Mouse (Mus musculus) spleen, adult 2 months (tissue): ENCODE measurements around the gene Clca3a1.
"Not testable (repeated sequence)": the region's sequence is repeated elsewhere in the genome, so short reads cannot be mapped to it uniquely, and the experiment has no call there.

Experiments
- CTCF ChIP-seq: fragments of 200-500 bp; IDR thresholded peaks from 2 replicates; pipeline ENCODE4 v1.5.1; 2011; ENCODE audit warnings: mild to moderate bottlenecking, inconsistent platforms; ENCODE audit not compliant: insufficient read depth, insufficient read length, insufficient replicate concordance; ENCODE audit errors: extremely low read depth
- POLR2A ChIP-seq: fragments of 200-500 bp; IDR thresholded peaks from 2 replicates; pipeline ENCODE4 v1.6.1; 2011; ENCODE audit warnings: low read depth, low read length, inconsistent platforms

DNA sequence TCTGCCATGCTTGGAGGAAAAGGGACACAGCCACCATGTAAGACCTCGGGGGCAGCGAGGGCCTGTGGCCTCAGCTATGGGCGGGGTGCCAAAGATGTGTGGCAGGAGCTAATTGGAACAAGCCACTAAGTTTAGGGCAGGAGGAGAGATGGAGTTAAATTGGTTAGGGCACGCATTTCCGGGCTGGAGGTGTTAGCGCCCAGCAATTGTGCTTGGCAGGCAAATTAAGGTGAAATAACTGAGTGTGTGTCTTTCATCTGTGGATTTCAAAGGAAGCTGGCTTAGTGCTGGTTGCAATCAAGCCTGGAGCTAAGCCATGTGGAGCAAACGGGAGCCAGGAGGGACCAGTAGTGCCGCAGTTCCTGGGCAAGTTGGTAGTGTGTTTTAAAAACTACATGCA, 4.7 kb downstream of the Clca3a1 start:
- TF ChIP-seq CTCF, POLR2A: not testable (repeated sequence)
